Mouse (Mus musculus): Measurements from ENCODE around the gene Crocc2.

Gene Crocc2

DNA sequence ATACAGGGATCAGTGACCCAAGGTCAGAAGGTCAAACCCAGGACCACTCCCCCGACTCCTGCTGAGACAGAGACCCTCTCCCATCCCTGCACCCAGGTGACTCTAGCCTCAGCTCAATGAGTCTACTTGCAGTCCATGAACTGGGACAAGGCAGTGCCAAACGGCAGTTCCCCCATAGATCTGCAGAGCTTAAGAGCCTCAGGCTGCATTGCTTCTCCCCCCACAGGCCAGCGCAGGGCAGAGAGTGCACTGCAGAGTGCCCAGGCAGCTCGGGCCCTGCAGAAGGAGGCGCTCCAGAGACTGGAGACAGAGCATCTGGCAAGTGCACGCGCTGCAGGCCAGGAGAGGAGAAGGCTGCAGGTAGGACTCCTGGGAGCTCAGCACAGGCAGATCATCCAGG, 49.0 kb downstream of the Crocc2 start:
- no peak for DNase-seq

- no peak for DNase-seq
These were observed 52.3 kb downstream of the Crocc2 start for GRCm38 (mm10) chr1:93220776-93221175.

GRCm38 (mm10) chr1:93223972-93224371, 55.4 kb downstream of the Crocc2 start:
- DNase-seq, result peak; percentile 62

DNA sequence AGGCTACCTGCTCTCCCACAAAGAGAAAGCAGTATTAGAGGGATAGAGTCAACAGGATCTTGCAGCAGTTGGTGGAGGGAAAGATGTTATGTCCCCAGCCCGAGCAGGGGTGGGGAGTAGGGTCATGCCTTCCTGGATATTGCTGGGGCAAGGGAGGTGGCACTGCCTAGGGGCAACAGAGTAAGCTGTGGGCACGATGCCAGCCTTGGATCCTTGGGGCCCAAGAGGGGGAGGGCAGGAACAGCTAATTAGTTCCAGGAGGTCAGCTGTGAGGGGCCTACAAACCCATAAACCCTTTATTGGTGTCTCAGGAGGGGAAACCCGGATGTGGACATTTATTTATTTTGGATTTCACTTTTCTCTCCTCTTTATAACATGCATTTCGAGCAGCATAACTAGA, 56.7 kb downstream of the Crocc2 start:
- DNase-seq, result no peak

DNA sequence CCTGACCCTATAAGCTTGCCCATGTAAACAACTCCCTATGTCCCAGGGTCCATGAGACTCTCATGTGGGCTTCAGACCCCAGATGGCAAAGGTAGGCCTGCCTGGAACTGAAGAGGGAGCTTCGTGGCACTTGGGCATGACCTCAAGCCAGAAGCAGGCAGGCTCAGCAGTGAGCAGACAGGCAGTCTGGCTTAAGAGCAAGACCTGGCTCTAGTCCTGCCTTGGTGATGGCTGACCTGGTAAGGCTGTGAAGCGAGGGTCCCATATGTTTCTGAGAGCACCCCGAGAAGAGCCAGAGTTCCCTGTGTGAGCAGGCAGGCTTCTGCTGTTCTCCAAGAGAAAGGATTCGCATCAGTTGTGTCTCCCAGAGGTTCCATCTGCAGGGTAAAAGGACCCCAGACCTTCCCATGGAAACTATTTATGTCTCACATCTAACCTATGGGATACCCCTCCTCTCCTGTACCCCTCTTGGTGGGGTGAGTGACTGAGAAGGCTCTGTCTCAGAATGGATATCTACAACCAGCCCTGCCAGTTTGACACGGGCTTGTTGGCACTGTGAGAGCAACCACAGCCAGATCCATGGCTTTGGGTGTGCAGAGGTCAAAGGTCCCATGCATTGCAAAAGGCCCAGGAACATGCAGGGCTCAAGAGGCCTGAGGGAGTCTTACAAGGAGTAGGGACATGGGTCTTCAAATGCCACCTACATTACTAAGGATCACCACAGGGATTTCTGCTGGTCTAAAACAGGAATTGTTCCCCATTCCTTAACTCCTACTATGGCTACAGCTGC, 57.4 kb downstream of the Crocc2 start:
- DNase-seq, result no peak

GRCm38 (mm10) chr1:93227303-93227975, 58.9 kb downstream of the Crocc2 start:
- DNase-seq, result no peak

GRCm38 (mm10) chr1:93227976-93228365, 59.4 kb downstream of the Crocc2 start:
- DNase-seq, result no peak

- DNase-seq, result peak; percentile 40
These were observed 60.7 kb downstream of the Crocc2 start for GRCm38 (mm10) chr1:93229221-93229620.

DNA sequence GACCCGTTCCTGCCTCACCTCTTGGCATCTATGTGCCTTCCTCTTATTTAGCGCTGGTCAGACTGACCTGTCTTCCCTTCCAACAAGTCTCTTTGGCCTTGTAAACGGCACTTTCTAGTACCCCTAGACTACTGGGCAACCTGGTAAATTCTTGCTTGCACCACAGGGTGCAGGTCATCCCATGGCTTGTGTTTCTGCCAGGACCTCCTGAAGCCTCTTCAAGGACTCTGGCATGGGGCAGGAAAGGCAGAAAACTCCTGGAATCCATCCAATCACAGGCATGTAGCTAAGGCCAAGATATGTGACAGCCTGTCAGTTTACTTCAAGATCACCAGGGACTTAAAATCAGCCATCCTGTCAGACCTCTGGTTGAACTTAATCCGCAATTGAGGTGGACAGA, 61.1 kb downstream of the Crocc2 start:
- no peak for DNase-seq

GRCm38 (mm10) chr1:93235576-93236544, 67.3 kb downstream of the Crocc2 start, which contains the start of gene Sned1:
TSS of gene Sned1 (plus strand) at chr1:93235841.
- peak; percentile 94 for DNase-seq

DNA sequence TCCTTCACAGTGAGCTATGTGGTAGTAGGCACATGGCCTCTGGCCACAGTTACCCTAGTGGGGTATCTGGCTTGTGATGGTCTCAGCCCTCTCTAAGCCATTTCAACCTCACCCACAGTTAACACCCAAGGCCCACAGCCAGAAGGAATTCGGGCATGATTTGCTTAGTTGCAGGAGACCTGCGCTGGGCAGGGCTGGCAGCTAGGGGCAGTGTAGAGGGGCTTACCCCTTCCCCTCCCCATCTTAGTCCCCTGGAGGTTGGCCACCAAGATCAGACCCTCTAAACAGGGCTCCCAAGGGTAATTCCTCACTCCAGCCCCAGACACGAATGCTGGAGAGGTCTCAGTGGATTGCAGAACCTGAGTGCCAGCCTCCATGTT, 68.0 kb downstream of the Crocc2 start:
- DNase-seq, result no peak

- DNase-seq, result no peak
These were observed 69.2 kb downstream of the Crocc2 start for GRCm38 (mm10) chr1:93237676-93238075.

DNA sequence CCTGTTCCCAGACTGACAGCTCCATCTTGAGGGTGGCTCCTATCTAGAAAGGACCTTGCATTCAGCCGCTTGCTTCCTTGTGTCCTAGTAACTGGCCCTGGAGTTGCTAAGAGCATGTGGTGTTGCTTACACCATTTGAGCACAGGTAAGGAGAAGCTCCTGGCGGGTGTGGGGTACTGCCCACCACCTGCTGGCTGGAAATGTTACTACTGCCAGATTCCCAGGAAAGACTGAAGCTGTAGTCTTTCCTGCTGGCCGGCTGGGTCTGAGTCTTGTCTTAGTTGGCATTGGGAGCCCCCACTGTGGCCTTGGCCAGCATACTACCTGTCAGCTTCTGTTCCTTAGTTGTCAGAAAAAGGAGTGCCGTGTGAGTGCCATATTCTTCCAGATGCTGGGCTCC, 69.7 kb downstream of the Crocc2 start:
- DNase-seq, result peak; percentile 50

- DNase-seq, result peak; percentile 24
These were observed 77.4 kb downstream of the Crocc2 start for GRCm38 (mm10) chr1:93245936-93246335.

DNA sequence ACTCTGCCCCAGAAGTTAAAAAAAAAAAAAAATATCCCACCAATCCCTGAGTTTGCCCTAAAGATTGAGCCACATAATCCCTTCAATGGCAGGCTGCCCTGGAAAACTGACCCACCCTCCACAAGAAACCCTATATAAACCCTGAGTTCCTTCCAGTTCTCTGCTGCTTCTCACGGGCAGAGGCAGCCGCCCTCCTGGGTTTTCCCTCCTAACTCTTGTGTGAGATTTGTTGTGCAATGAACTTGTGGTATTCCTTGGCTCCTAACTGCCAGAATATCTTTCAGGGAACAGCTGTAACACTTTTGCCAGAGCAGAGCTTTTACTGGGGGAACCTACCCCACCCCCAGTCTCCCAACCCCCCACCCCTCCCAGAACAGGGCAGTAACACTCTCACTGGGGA, 84.1 kb downstream of the Crocc2 start:
- no peak for DNase-seq

DNA sequence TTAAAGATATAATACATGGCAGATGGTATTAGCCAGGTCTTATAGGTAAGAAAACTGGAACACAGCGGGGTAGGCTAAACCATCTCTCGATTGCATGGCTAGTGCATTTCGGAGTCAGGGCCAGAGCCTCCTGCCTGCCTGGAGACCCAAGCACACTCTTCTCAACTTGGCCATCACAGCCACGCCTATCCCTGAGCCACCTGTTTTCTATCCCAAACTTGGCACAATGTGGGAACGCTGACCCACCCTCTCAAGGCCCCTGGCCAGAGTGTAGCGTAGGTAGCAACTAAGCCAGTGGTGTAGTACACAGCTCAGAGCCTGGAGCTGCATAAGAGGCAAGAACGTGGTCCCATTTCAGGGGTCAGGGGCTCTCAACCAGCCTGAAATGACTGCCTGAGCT, 87.2 kb downstream of the Crocc2 start:
- DNase-seq, result no peak

DNA sequence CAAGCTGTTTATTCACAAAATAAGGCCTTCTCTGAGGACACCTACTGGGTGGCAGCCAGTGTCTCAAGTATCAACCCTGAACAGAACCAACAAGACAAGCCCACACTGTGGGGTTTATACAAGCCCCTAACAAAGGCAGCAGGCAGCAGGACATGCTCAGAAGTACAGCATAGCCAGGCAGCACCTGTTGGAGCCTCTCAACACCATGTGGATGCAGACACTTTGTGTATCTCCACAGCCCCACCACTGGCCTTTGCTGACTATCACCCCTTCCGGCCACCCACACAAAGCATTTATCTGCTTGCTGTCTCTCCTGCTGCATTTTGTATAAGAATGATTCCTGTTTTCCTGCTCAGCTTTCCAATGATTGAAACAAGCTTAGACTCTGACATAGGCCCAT, 89.0 kb downstream of the Crocc2 start:
- no peak for DNase-seq

DNA sequence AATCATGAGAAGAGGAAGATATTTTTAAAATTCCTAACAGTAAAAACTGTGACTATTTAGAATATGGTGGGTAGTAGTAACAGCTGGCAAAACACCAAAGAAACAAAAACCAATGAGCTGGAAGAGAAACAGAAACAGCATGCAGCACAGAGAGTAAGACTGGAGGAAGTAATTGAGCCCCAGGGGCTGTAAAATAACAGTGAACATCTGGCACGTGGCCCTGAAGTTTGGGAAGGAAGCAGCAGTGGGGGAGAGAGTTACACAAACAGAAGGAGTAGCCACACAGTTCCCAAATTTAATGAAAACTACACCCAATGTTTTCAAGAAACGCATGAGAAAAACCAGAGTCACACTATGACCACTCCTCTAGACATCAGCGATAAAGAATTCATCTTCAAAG, 98.7 kb downstream of the Crocc2 start:
- peak; percentile 18 for DNase-seq

DNA sequence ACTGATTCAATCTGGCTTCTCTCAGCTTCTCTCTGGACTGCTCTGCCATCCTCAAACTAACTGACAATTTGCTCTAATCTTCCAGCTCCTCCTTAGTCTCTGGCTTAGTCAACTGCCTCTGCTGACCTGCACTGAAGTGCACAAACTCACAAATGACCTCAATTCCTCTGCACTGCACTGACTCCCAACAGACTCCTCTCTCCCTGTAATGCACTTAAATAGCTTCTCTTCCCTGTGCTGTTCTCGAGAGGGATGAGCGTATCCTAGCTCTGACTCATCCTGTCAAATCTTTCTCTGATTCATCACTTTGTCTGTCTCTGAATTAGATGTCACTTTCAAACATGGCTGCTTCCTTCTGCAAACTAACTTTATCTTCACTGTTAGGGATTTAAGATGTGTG, 99.7 kb downstream of the Crocc2 start:
- no peak for DNase-seq

GRCm38 (mm10) chr1:93270516-93271240, 102.2 kb downstream of the Crocc2 start:
- DNase-seq, result no peak

- no peak for DNase-seq
These were observed 103.2 kb downstream of the Crocc2 start for GRCm38 (mm10) chr1:93271751-93272150.

GRCm38 (mm10) chr1:93272409-93272821, 103.9 kb downstream of the Crocc2 start:
- DNase-seq, result no peak

GRCm38 (mm10) chr1:93275561-93275960, 107.0 kb downstream of the Crocc2 start:
- DNase-seq, result no peak
